Mouse (Mus musculus) heart, adult 2 months (tissue): ENCODE results near the gene Msgn1. TPM values are rescaled to one million over a fixed set of nuclear protein-coding genes. Genes with fewer than 3 reads are reported as not detected.

Experiments
- DNase-seq, 2 experiments: peaks; one replicate each; pipeline ENCODE4 v3.0.0; 2021
- H3K27ac ChIP-seq: fragments of 200-600 bp; 2 replicates; pipeline ENCODE4 v1.8.1; 2022
- H3K27me3 ChIP-seq: fragments of 200-500 bp; 2 replicates; pipeline ENCODE4 v1.6.1; 2012; ENCODE audit warnings: mild to moderate bottlenecking, low read length, inconsistent platforms, mixed read lengths; ENCODE audit not compliant: control insufficient read depth, insufficient read depth
- H3K36me3 ChIP-seq: fragments of 200-500 bp; 2 replicates; pipeline ENCODE4 v1.6.1; 2012; ENCODE audit warnings: low read length, inconsistent platforms; ENCODE audit not compliant: control insufficient read depth, insufficient read depth
- H3K4me1 ChIP-seq: fragments of 200-500 bp; 2 replicates; pipeline ENCODE4 v1.6.1; 2011; ENCODE audit warnings: low read length; ENCODE audit not compliant: control insufficient read depth, insufficient read depth
- H3K4me3 ChIP-seq: fragments of 200-600 bp; 2 replicates; pipeline ENCODE4 v1.8.1; 2022
- H3K79me2 ChIP-seq: fragments of 200-500 bp; replicated peaks from 2 replicates; pipeline ENCODE4 v1.6.1; 2012; ENCODE audit warnings: mild to moderate bottlenecking, inconsistent platforms, low read length, moderate library complexity, mixed read lengths; ENCODE audit not compliant: control insufficient read depth, insufficient read depth
- H3K9ac ChIP-seq: fragments of 200-500 bp; 2 replicates; pipeline ENCODE4 v1.6.1; 2012; ENCODE audit warnings: low read depth, mild to moderate bottlenecking, control low read depth, inconsistent platforms, low read length, mixed read lengths
- CTCF ChIP-seq: fragments of 200-600 bp; IDR thresholded peaks from 2 replicates; pipeline ENCODE4 v1.8.1; 2022; ENCODE audit warnings: antibody characterized with exemption, mild to moderate bottlenecking, moderate library complexity
- EP300 ChIP-seq: fragments of 200-500 bp; IDR thresholded peaks from 2 replicates; pipeline ENCODE4 v1.6.1; 2011; ENCODE audit warnings: low read depth, low read length, control low read depth; ENCODE audit not compliant: insufficient read depth
- POLR2A ChIP-seq: fragments of 200-500 bp; IDR thresholded peaks from 2 replicates; pipeline ENCODE4 v1.6.1; 2011; ENCODE audit warnings: mild to moderate bottlenecking, low read depth, low read length, control low read depth; ENCODE audit not compliant: insufficient read depth
- WGBS: fragments of 180-500 bp; shearing (Covaris S2); methylation state at CpG from one replicate; pipeline ENCODE4 v1.1.7; 2018; 5-methylcytosine and 5-hydroxymethylcytosine counted together
- intact Hi-C: fragments of 180-260 bp; cut with DNase I; formaldehyde crosslinking; loops from one replicate; pipeline ENCODE4 v1.15.1; 2025
- polyA plus RNA-seq: library from polyadenylated mRNA; depleted of rRNA; stranded (reverse); fragments of >200 nt; gene quantifications from 2 replicates; pipeline ENCODE4 v1.2.3, GENCODE M21; 2012; rRNA removed
- total RNA-seq, 2 experiments: library from RNA; stranded (reverse); gene quantifications; 2 replicates each; pipeline ENCODE4 v1.2.3; 2021

The Msgn1 gene
- total and polyA plus RNA-seq, 3 experiments: not detected

GRCm38 (mm10) chr12:11158670-11159069 is 50.1 kb downstream of the Msgn1 start:
- intact Hi-C loops: no loop called here
- H3K4me3 ChIP-seq: no peak overlapping the region
- no peaks in the 10 kb centered on the region for H3K36me3 ChIP-seq
- WGBS: 82% methylated on average over 3 of the region's 3 CpGs
- no peaks in the 10 kb centered on the region for H3K79me2 ChIP-seq
- DNase-seq: no peak
- no peak overlapping the region for H3K9ac ChIP-seq
- no peaks in the 10 kb centered on the region for H3K4me1 ChIP-seq
- H3K27me3 ChIP-seq: 0 out of 2 replicates have a peak, but pooled peaks cover 1% of the 10 kb centered on the region
- TF ChIP-seq CTCF: no peak
- no peak for TF ChIP-seq POLR2A
- no peak for TF ChIP-seq EP300
- no peak overlapping the region for H3K27ac ChIP-seq

Other genes starting within 250 kb of the Msgn1 start
- under 1 TPM; 0.36 to 0.86 TPM for gene Kcns3, start 57.9 kb downstream of the Msgn1 start, total RNA-seq
- 0.44 and 0.64 TPM in 2 replicates for gene Kcns3, start 57.9 kb downstream of the Msgn1 start, polyA plus RNA-seq
- gene Gen1, start 56.8 kb upstream of the Msgn1 start, total RNA-seq: 1 to 10 TPM in 1 of 2 experiments, under 1 TPM in 1; 0.78 to 1.1 TPM
- 0.16 and 0.23 TPM in 2 replicates for gene Gen1, start 56.8 kb upstream of the Msgn1 start, polyA plus RNA-seq
- 10 to 100 TPM; 46.0 to 48.3 TPM for gene Smc6, start 56.9 kb upstream of the Msgn1 start, total RNA-seq
- gene Smc6, start 56.9 kb upstream of the Msgn1 start, polyA plus RNA-seq: 9.3 and 15.3 TPM in 2 replicates
- gene Vsnl1, start 227.6 kb upstream of the Msgn1 start, total RNA-seq: under 1 TPM; 0.57 TPM
- gene Vsnl1, start 227.6 kb upstream of the Msgn1 start, polyA plus RNA-seq: 0.23 and 0.41 TPM in 2 replicates
- gene Rad51ap2, start 247.1 kb upstream of the Msgn1 start, total RNA-seq: not detected
- not detected in 2 replicates for gene Rad51ap2, start 247.1 kb upstream of the Msgn1 start, polyA plus RNA-seq